Mouse (Mus musculus) G1E (cell line): Measurements from ENCODE around the gene Ldlrad3. TPM values are rescaled to one million over a fixed set of nuclear protein-coding genes. Genes with fewer than 3 reads are reported as not detected.

Experiments
- ATAC-seq: 2 replicates; pipeline ENCODE4 v1.8.0; 2016; ENCODE audit warnings: mild to moderate bottlenecking; ENCODE audit not compliant: insufficient number of reproducible peaks, poor library complexity, low FRiP score, severe bottlenecking; ENCODE audit errors: extremely low read depth
- DNase-seq: peaks from one replicate; pipeline ENCODE4 v3.0.0; 2012; ENCODE audit warnings: low spot score
- H3K27me3 ChIP-seq: 2 replicates; pipeline ENCODE4 v1.6.1; 2012; ENCODE audit warnings: mild to moderate bottlenecking, low read length, inconsistent platforms; ENCODE audit not compliant: insufficient read depth
- H3K36me3 ChIP-seq: replicated peaks from 2 replicates; pipeline ENCODE3; 2012; ENCODE audit warnings: mild to moderate bottlenecking, inconsistent platforms
- H3K4me1 ChIP-seq: 2 replicates; pipeline ENCODE4 v1.6.1; 2012; ENCODE audit warnings: low read depth, low read length, inconsistent platforms, mixed read lengths; ENCODE audit not compliant: insufficient read depth
- H3K4me3 ChIP-seq: 2 replicates; pipeline ENCODE4 v1.5.1; 2012; ENCODE audit warnings: low read depth, mild to moderate bottlenecking, inconsistent platforms, low read length, moderate library complexity, mixed read lengths
- H3K9me3 ChIP-seq: replicated peaks from 2 replicates; pipeline ENCODE4 v1.6.1; 2012; ENCODE audit warnings: inconsistent platforms
- CTCF ChIP-seq: IDR thresholded peaks from 2 replicates; pipeline ENCODE4 v1.5.1; 2012; ENCODE audit warnings: low read depth, low read length, inconsistent platforms, mixed read lengths
- GATA1 ChIP-seq: IDR thresholded peaks from 2 replicates; pipeline ENCODE4 v1.6.1; 2012; ENCODE audit warnings: borderline replicate concordance, low read length, inconsistent platforms, mixed read lengths
- GATA2 ChIP-seq: IDR thresholded peaks from 2 replicates; pipeline ENCODE4 v1.6.1; 2012; ENCODE audit warnings: low read depth, low read length, inconsistent platforms, borderline replicate concordance
- POLR2AphosphoS5 ChIP-seq: IDR thresholded peaks from 2 replicates; pipeline ENCODE4 v1.6.1; 2012; ENCODE audit warnings: low read depth, low read length, inconsistent platforms; ENCODE audit not compliant: insufficient replicate concordance
- TAL1 ChIP-seq: conservative IDR thresholded peaks from 2 replicates; pipeline ENCODE4 v1.6.1; 2012; ENCODE audit warnings: low read depth, low read length, inconsistent platforms, mixed read lengths
- polyA plus RNA-seq: library from polyadenylated mRNA; stranded (reverse); fragments of >175 nt; gene quantifications from 2 replicates; pipeline ENCODE4 v1.2.3, GENCODE M21; 2012
- total RNA-seq, 2 experiments: library from RNA; stranded (forward) in 1 of 2; stranded (reverse) in 1 of 2; fragments of 200-1000 nt in 1 of 2; fragments of >200 nt in 1 of 2; fragmentation: Nextera tagmentation in 1 of 2; gene quantifications; 2 replicates each; pipeline ENCODE4 v1.2.3; 2014 to 2017

Ldlrad3 gene
- total and polyA plus RNA-seq, 3 experiments = 0.01 to 0.38 TPM; not detected in 1

GRCm38 (mm10) chr2:102192943-102193820 lies 7.0 kb upstream of the Ldlrad3 start:
- no peak for ATAC-seq
- TF ChIP-seq POLR2AphosphoS5 = no peak
- no peak for TF ChIP-seq GATA1
- Histone ChIP-seq H3K27me3 (peaks cover 8% of the 10 kb centered on the region; the same call in 1 of the 2 replicates), H3K36me3 (no peaks in the 10 kb centered on the region), H3K4me3 (no peak overlapping the region), H3K4me1 (no peaks in the 10 kb centered on the region), H3K9me3 (no peaks in the 10 kb centered on the region)
- DNase-seq = no peak

DNA sequence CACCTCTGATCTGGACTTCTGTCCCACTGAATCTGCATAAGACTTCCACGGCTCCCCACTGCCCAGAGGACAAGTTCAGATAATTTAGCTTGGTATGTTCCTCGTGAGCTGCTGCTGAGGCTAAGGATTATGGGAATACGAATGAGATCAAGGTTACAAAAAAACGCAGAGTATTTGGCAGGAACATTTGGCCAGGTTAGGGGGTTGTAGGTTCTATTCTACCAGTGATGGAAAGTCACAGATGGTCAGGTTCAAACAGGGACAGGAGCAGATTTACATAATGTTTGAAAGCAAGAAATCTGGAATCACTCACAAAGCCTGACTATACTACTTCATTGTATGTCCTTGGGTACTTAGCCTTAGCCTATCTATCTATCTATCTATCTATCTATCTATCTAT lies 5.6 kb upstream of the Ldlrad3 start:
- ATAC-seq = no peak
- TF ChIP-seq CTCF (no peak), GATA2 (no peak), TAL1 (no peak), POLR2AphosphoS5 (no peak), GATA1 (no peak)

GRCm38 (mm10) chr2:102190956-102191355 lies 4.8 kb upstream of the Ldlrad3 start:
- TF ChIP-seq POLR2AphosphoS5 (no peak), GATA1 (no peak), GATA2 (no peak), CTCF (no peak), TAL1 (no peak)
- H3K27me3 ChIP-seq = peaks cover 21% of the 10 kb centered on the region
- ATAC-seq = no peak
- no peaks in the 10 kb centered on the region for H3K36me3 ChIP-seq
- DNase-seq = no peak
- H3K4me1 ChIP-seq = peaks cover 5% of the 10 kb centered on the region; the same call in 1 of the 2 replicates
- 0 out of 2 replicates have a peak, but pooled peaks cover 3% of the 10 kb centered on the region for H3K9me3 ChIP-seq
- no peak overlapping the region for H3K4me3 ChIP-seq

More for the DNA sequence above, 5.6 kb upstream of the Ldlrad3 start:
- H3K4me1 ChIP-seq = no peaks in the 10 kb centered on the region
- no peak for DNase-seq
- H3K27me3 ChIP-seq = peaks cover 16% of the 10 kb centered on the region
- no peak overlapping the region for H3K4me3 ChIP-seq
- no peaks in the 10 kb centered on the region for H3K36me3 ChIP-seq
- no peaks in the 10 kb centered on the region for H3K9me3 ChIP-seq

DNA sequence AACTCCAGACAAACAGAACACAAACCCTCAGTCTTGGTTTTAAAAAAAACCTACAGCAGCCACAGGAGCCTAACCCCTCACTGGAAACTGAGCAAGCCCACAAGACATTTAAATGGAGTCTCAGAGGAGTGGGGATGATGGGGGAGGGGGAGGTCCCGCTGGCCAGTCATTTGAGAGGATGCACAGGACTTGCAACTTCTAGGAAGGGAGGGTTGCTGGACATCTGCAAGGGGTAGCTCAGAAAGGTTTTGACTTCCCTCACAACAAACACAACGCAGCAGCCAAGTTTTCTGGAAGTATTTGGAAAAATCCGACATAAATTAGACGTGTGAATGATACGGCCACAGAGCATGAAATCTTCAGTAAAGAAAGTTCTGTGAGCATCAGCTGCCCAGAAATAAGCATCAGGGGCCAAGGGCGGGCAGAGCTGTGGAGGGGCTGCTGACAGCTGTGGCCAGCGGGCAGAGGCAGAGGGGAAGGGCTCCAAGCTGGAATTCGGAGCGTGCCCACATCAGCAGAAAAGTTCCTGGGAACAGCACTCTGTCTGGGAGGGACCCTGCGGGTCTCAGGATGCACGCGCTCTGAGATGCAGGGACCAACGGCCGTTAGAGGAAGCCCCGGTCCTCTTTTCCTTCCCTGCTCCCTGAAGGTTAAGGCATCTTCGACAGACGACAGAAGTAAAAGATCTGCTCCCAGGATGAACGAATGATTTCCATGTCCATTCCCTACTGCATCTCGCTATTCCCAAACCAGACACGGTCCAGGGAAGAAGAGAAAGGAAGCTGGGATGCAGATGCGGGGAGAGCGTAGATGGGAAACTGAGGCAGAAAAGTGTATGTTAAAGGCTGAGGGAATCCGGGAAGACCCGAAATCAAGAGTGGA lies 875 bp downstream of the Ldlrad3 start:
- no peak for TF ChIP-seq GATA2
- no peak for TF ChIP-seq CTCF
- Histone ChIP-seq H3K4me1 (peaks cover 12% of the 10 kb centered on the region), H3K36me3 (no peaks in the 10 kb centered on the region), H3K4me3 (peak overlapping the region; percentile 71), H3K27me3 (peaks cover 48% of the 10 kb centered on the region), H3K9me3 (0 out of 2 replicates have a peak, but pooled peaks cover 3% of the 10 kb centered on the region)
- no peak for DNase-seq
- ATAC-seq = no peak

- Histone ChIP-seq H3K27me3 (peaks cover 45% of the 10 kb centered on the region), H3K9me3 (0 out of 2 replicates have a peak, but pooled peaks cover 3% of the 10 kb centered on the region), H3K4me3 (no peak overlapping the region), H3K36me3 (no peaks in the 10 kb centered on the region), H3K4me1 (peaks cover 12% of the 10 kb centered on the region)
- ATAC-seq (no peak), DNase-seq (no peak)
- TF ChIP-seq GATA2 = no peak
- TF ChIP-seq CTCF = no peak
- TF ChIP-seq GATA1 = no peak
- no peak for TF ChIP-seq POLR2AphosphoS5
- TF ChIP-seq TAL1 = no peak
Observed at GRCm38 (mm10) chr2:102183720-102184480, 2.3 kb downstream of the Ldlrad3 start.

DNA sequence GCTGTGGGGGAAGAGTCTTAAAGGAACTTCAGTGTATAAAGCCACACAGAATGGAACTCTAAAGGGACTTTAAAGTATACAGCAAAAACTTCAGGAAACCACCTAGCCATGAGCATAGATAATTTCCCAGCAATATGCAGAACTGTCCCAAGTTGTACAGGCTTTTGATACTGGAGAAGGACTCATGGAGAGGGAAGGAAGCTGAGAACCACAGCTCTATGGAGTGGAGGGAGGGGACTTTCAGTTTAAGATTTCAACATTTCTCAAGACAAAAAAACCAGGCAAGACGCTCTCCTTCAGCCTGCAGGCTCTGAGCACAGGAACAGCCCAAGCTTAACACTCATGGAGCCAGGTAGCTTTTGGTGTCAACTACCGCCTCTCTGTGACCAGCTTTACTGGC lies 4.7 kb downstream of the Ldlrad3 start:
- H3K9me3 ChIP-seq = 0 out of 2 replicates have a peak, but pooled peaks cover 3% of the 10 kb centered on the region
- ATAC-seq (no peak), DNase-seq (no peak)
- no peak overlapping the region for H3K4me3 ChIP-seq
- peaks cover 35% of the 10 kb centered on the region for H3K27me3 ChIP-seq
- TF ChIP-seq POLR2AphosphoS5 (no peak), TAL1 (no peak), CTCF (no peak), GATA1 (no peak), GATA2 (no peak)
- no peaks in the 10 kb centered on the region for H3K36me3 ChIP-seq
- H3K4me1 ChIP-seq = peaks cover 12% of the 10 kb centered on the region
